Mouse (Mus musculus) heart, embryonic 11.5 days (tissue): ENCODE data around the gene Srebf2. TPM values are rescaled to one million over a fixed set of nuclear protein-coding genes. Genes with fewer than 3 reads are reported as not detected.

ENCODE experiments used
- ATAC-seq: fragments of 200-750 bp; cut with Nextera tagmentation; replicated peaks from 2 replicates; pipeline ENCODE4 v1.8.0; 2017; ENCODE audit warnings: moderate library complexity; ENCODE audit not compliant: insufficient number of reproducible peaks, low FRiP score, low TSS enrichment
- H3K27ac ChIP-seq: fragments of 300-500 bp; sonication (generic); 2 replicates; pipeline ENCODE4 v1.5.1; 2014; ENCODE audit warnings: mild to moderate bottlenecking, low read depth, low read length
- H3K27me3 ChIP-seq: fragments of 300-500 bp; sonication (generic); 2 replicates; pipeline ENCODE4 v1.6.1; 2014; ENCODE audit warnings: mild to moderate bottlenecking, low read length, mixed read lengths; ENCODE audit not compliant: control insufficient read depth, insufficient read depth
- H3K36me3 ChIP-seq: fragments of 300-500 bp; sonication (generic); 2 replicates; pipeline ENCODE4 v1.6.1; 2014; ENCODE audit warnings: mild to moderate bottlenecking, low read length, moderate library complexity, mixed read lengths; ENCODE audit not compliant: control insufficient read depth, insufficient read depth
- H3K4me1 ChIP-seq: fragments of 300-500 bp; sonication (generic); 2 replicates; pipeline ENCODE4 v1.6.1; 2014; ENCODE audit warnings: low read length; ENCODE audit not compliant: control insufficient read depth, insufficient read depth
- H3K4me2 ChIP-seq: fragments of 300-500 bp; sonication (generic); 2 replicates; pipeline ENCODE4 v1.6.1; 2014; ENCODE audit warnings: mild to moderate bottlenecking, moderate library complexity
- H3K4me3 ChIP-seq: fragments of 300-500 bp; sonication (generic); 2 replicates; pipeline ENCODE4 v1.5.1; 2014; ENCODE audit warnings: low read depth, low read length
- H3K9ac ChIP-seq: fragments of 300-500 bp; sonication (generic); 2 replicates; pipeline ENCODE4 v1.6.1; 2014; ENCODE audit warnings: mild to moderate bottlenecking, low read depth, low read length, moderate library complexity
- H3K9me3 ChIP-seq: fragments of 300-500 bp; sonication (generic); replicated peaks from 2 replicates; pipeline ENCODE4 v1.6.1; 2016; ENCODE audit warnings: low read length; ENCODE audit not compliant: control insufficient read depth
- WGBS: fragments of 180-500 bp; shearing (Covaris S2); extraction: QIAGEN DNeasy Blood & Tissue Kit; methylation state at CpG from one replicate; pipeline ENCODE4 v1.1.7; 2014; ENCODE audit not compliant: insufficient replicate concordance; 5-methylcytosine and 5-hydroxymethylcytosine counted together
- polyA plus RNA-seq: library from polyadenylated mRNA; unstranded; fragments of >200 nt; fragmentation: Nextera tagmentation; extraction: Ambion mirVana; gene quantifications from 2 replicates; pipeline ENCODE4 v1.2.1, GENCODE M21; 2014

The Srebf2 gene
- polyA plus RNA-seq, 1 experiment from 2014 or later: 82.3 TPM

- peaks cover 24% of the 10 kb centered on the region for H3K4me1 ChIP-seq
- H3K27me3 ChIP-seq: peaks cover 31% of the 10 kb centered on the region
- H3K27ac ChIP-seq: no peak overlapping the region
- WGBS: 70% methylated on average over 5 of the region's 5 CpGs
- ATAC-seq: no peak
- no peaks in the 10 kb centered on the region for H3K9me3 ChIP-seq
- H3K9ac ChIP-seq: no peak overlapping the region
- no peak overlapping the region for H3K4me3 ChIP-seq
- H3K36me3 ChIP-seq: no peaks in the 10 kb centered on the region
- H3K4me2 ChIP-seq: no peak overlapping the region
These were observed 78.8 kb downstream of the Srebf2 start for GRCm38 (mm10) chr15:82225769-82226168.

GRCm38 (mm10) chr15:82229542-82230045 lies 82.6 kb downstream of the Srebf2 start:
- Histone ChIP-seq H3K27ac (peak overlapping the region; percentile 57; the same call in 1 of the 2 replicates), H3K4me3 (no peak overlapping the region), H3K4me2 (peak overlapping the region; percentile 3; the same call in 1 of the 2 replicates), H3K4me1 (peaks cover 9% of the 10 kb centered on the region; the same call in 1 of the 2 replicates), H3K27me3 (peaks cover 19% of the 10 kb centered on the region), H3K9ac (no peak overlapping the region), H3K9me3 (no peaks in the 10 kb centered on the region), H3K36me3 (no peaks in the 10 kb centered on the region)
- peak; percentile 83 for ATAC-seq
- WGBS: 37% methylated on average over 11 of the region's 11 CpGs

GRCm38 (mm10) chr15:82230098-82230611 lies 83.2 kb downstream of the Srebf2 start:
- Histone ChIP-seq H3K9me3 (no peaks in the 10 kb centered on the region), H3K4me1 (0 out of 2 replicates have a peak, but pooled peaks cover 8% of the 10 kb centered on the region), H3K4me2 (no peak overlapping the region), H3K27ac (peak overlapping the region; percentile 31), H3K4me3 (no peak overlapping the region), H3K9ac (no peak overlapping the region), H3K36me3 (no peaks in the 10 kb centered on the region), H3K27me3 (peaks cover 14% of the 10 kb centered on the region)
- ATAC-seq: no peak
- WGBS: 62% methylated on average over 6 of the region's 6 CpGs

- no peak for ATAC-seq
- 77% methylated on average over 4 of the region's 4 CpGs for WGBS
- Histone ChIP-seq H3K27ac (no peak overlapping the region), H3K4me2 (no peak overlapping the region), H3K9me3 (no peaks in the 10 kb centered on the region), H3K4me3 (no peak overlapping the region), H3K9ac (no peak overlapping the region), H3K36me3 (no peaks in the 10 kb centered on the region), H3K4me1 (0 out of 2 replicates have a peak, but pooled peaks cover 8% of the 10 kb centered on the region), H3K27me3 (peaks cover 6% of the 10 kb centered on the region)
These were observed 84.1 kb downstream of the Srebf2 start for GRCm38 (mm10) chr15:82231100-82231499.

- Histone ChIP-seq H3K27me3 (peaks cover 6% of the 10 kb centered on the region), H3K4me2 (no peak overlapping the region), H3K9me3 (no peaks in the 10 kb centered on the region), H3K4me3 (no peak overlapping the region), H3K36me3 (no peaks in the 10 kb centered on the region), H3K9ac (no peak overlapping the region), H3K4me1 (0 out of 2 replicates have a peak, but pooled peaks cover 8% of the 10 kb centered on the region), H3K27ac (no peak overlapping the region)
- no peak for ATAC-seq
- WGBS: 72% methylated on average over 11 of the region's 11 CpGs
These were observed 84.8 kb downstream of the Srebf2 start for GRCm38 (mm10) chr15:82231591-82232378.

GRCm38 (mm10) chr15:82232651-82233050 lies 85.7 kb downstream of the Srebf2 start:
- 70% methylated on average over 4 of the region's 4 CpGs for WGBS
- Histone ChIP-seq H3K4me3 (no peak overlapping the region), H3K4me1 (0 out of 2 replicates have a peak, but pooled peaks cover 8% of the 10 kb centered on the region), H3K9ac (no peak overlapping the region), H3K27me3 (peaks cover 6% of the 10 kb centered on the region), H3K4me2 (no peak overlapping the region), H3K36me3 (no peaks in the 10 kb centered on the region), H3K9me3 (no peaks in the 10 kb centered on the region), H3K27ac (no peak overlapping the region)
- no peak for ATAC-seq

- WGBS: 50% methylated on average over 10 of the region's 10 CpGs
- H3K4me3 ChIP-seq: no peak overlapping the region
- no peaks in the 10 kb centered on the region for H3K9me3 ChIP-seq
- peak; percentile 70 for ATAC-seq
- 0 out of 2 replicates have a peak, but pooled peaks cover 3% of the 10 kb centered on the region for H3K36me3 ChIP-seq
- H3K9ac ChIP-seq: no peak overlapping the region
- H3K4me1 ChIP-seq: no peaks in the 10 kb centered on the region
- H3K4me2 ChIP-seq: no peak overlapping the region
- peaks cover 2% of the 10 kb centered on the region for H3K27me3 ChIP-seq
- H3K27ac ChIP-seq: no peak overlapping the region
These were observed 88.7 kb downstream of the Srebf2 start for GRCm38 (mm10) chr15:82235661-82236060.

GRCm38 (mm10) chr15:82236565-82236964 lies 89.6 kb downstream of the Srebf2 start:
- peak; percentile 55; the same call in 1 of the 2 replicates for ATAC-seq
- Histone ChIP-seq H3K9me3 (no peaks in the 10 kb centered on the region), H3K27ac (no peak overlapping the region), H3K4me1 (no peaks in the 10 kb centered on the region), H3K4me2 (no peak overlapping the region), H3K9ac (no peak overlapping the region), H3K36me3 (0 out of 2 replicates have a peak, but pooled peaks cover 3% of the 10 kb centered on the region), H3K4me3 (no peak overlapping the region), H3K27me3 (0 out of 2 replicates have a peak, but pooled peaks cover 2% of the 10 kb centered on the region)
- 21% methylated on average over 5 of the region's 5 CpGs for WGBS
